Mouse (Mus musculus) limb, embryonic 14.5 days (tissue): Measurements from ENCODE around the gene Rims3. TPM values are rescaled to one million over a fixed set of nuclear protein-coding genes. Genes with fewer than 3 reads are reported as not detected.
A peak's percentile ranks its signal among the peaks of the same experiment; 100 is the strongest.

Experiments used
- ATAC-seq: fragments of 200-750 bp; cut with Nextera tagmentation; 2 replicates; pipeline ENCODE4 v1.8.0; 2017; ENCODE audit warnings: low read depth, moderate number of reproducible peaks, moderate TSS enrichment; ENCODE audit not compliant: low FRiP score
- DNase-seq: peaks from one replicate; pipeline ENCODE4 v3.0.0-alpha.2; 2015; ENCODE audit warnings: low spot score
- H3K27ac ChIP-seq: fragments of 300-500 bp; sonication (generic); replicated peaks from 2 replicates; pipeline ENCODE4 v1.5.1; 2014; ENCODE audit warnings: low read depth, mild to moderate bottlenecking, low read length, moderate library complexity, mixed read lengths
- H3K27me3 ChIP-seq: fragments of 300-500 bp; sonication (generic); 2 replicates; pipeline ENCODE4 v1.6.1; 2014; ENCODE audit warnings: low read length, mixed read lengths; ENCODE audit not compliant: control insufficient read depth, insufficient read depth
- H3K36me3 ChIP-seq: fragments of 300-500 bp; sonication (generic); 2 replicates; pipeline ENCODE4 v1.6.1; 2014; ENCODE audit warnings: mild to moderate bottlenecking, low read length, moderate library complexity, mixed read lengths; ENCODE audit not compliant: control insufficient read depth, insufficient read depth
- H3K4me1 ChIP-seq: fragments of 300-500 bp; sonication (generic); 2 replicates; pipeline ENCODE4 v1.6.1; 2014; ENCODE audit warnings: antibody characterized with exemption, low read length, mixed read lengths; ENCODE audit not compliant: control insufficient read depth, insufficient read depth
- H3K4me2 ChIP-seq: fragments of 300-500 bp; sonication (generic); replicated peaks from 2 replicates; pipeline ENCODE4 v1.6.1; 2014; ENCODE audit warnings: low read depth, mild to moderate bottlenecking, low read length, moderate library complexity; ENCODE audit not compliant: severe bottlenecking
- H3K4me3 ChIP-seq: fragments of 300-500 bp; sonication (generic); replicated peaks from 2 replicates; pipeline ENCODE4 v1.5.1; 2014; ENCODE audit warnings: low read length
- H3K9ac ChIP-seq: fragments of 300-500 bp; sonication (generic); 2 replicates; pipeline ENCODE4 v1.6.1; 2014; ENCODE audit warnings: mild to moderate bottlenecking, low read depth, low read length, moderate library complexity; ENCODE audit not compliant: severe bottlenecking
- H3K9me3 ChIP-seq: fragments of 300-500 bp; sonication (generic); 2 replicates; pipeline ENCODE4 v1.6.1; 2016; ENCODE audit warnings: low read length; ENCODE audit not compliant: control insufficient read depth
- POLR2A ChIP-seq: fragments of 200-500 bp; IDR thresholded peaks from 2 replicates; pipeline ENCODE4 v1.8.0; 2012; ENCODE audit warnings: inconsistent platforms, mild to moderate bottlenecking, moderate library complexity, borderline replicate concordance; ENCODE audit not compliant: insufficient read depth, insufficient read length; ENCODE audit errors: extremely low read depth
- WGBS: fragments of 180-500 bp; shearing (Covaris S2); extraction: QIAGEN DNeasy Blood & Tissue Kit; methylation state at CpG from one replicate; pipeline ENCODE4 v1.1.7; 2014; 5-methylcytosine and 5-hydroxymethylcytosine counted together
- polyA plus RNA-seq, 2 experiments: library from polyadenylated mRNA; depleted of rRNA in 1 of 2; stranded (reverse) in 1 of 2; unstranded in 1 of 2; fragments of >200 nt; fragmentation: Nextera tagmentation in 1 of 2; extraction: Ambion mirVana in 1 of 2; gene quantifications; 2 replicates each; pipeline versions ENCODE4 v1.2.1 to v1.2.3; 2012 to 2014

Gene Rims3
- polyA plus RNA-seq, 2 experiments: 0.55 to 0.75 TPM

DNA sequence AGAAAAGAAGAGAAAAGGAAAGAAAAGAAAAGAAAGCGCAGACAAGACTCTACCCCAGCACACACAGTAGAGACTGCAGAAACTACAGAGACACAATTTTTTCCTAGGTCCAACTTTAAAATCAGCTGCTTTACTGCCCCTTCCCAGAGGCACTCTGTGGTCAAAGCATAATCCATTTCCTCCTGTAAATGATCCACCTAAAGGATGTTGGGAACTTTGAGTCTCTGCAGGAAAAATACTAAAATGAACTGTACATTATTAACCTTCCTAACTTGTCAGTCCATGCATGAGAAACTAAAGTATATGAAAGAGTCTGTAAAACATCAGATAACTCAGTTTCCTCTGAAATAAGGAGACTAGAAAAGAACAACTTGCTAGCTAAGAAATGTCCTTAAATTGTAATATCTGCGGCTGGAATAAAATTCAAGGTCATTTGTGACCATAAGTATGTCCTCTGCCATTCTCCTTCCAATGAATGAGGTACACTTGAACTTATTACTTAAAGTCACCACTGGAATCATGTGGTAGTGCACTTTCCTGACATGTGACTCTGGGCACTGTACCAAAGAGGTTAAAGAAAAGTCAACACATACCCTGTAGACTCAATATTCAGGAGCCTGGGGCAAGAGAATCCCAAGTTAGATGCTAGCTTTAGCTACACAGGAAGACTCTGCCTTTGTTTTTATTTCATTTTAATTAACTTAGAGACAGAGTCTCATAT is 32.3 kb upstream of the Rims3 start:
- Histone ChIP-seq H3K36me3 (no peaks in the 10 kb centered on the region), H3K4me2 (no peak overlapping the region), H3K4me1 (peaks cover 15% of the 10 kb centered on the region), H3K27me3 (no peaks in the 10 kb centered on the region), H3K9me3 (no peaks in the 10 kb centered on the region), H3K9ac (no peak overlapping the region), H3K27ac (no peak overlapping the region), H3K4me3 (no peak overlapping the region)
- WGBS: 95% methylated on average over 2 of the region's 2 CpGs
- no peak for ATAC-seq
- no peak for DNase-seq
- TF ChIP-seq POLR2A: no peak

DNA sequence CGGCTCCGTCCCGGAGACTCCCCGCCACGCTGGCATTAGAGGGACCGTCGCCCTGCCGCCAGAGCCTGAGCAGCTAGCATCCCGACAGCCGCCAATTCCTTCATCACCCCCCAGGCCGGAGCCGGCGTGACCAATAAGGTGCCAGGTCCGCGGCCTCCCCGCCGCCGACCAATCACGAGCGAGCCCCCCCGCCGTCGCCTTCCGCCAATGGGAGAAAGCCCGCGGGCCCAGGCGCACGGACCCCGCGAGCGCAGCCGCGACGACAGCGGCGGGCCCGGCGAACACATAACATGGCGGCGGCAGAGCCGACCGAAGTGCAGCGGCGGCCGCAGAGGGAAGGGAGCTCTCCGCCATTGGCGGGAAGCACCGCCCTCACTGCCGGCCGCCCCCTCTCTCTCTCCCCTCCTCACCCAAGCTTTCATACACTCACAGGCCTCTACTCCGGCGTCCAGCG is 29.5 kb upstream of the Rims3 start:
- Histone ChIP-seq H3K9ac (peak overlapping the region; percentile 99), H3K4me2 (peak overlapping the region; percentile 77), H3K27ac (peak overlapping the region; percentile 100), H3K9me3 (no peaks in the 10 kb centered on the region), H3K36me3 (no peaks in the 10 kb centered on the region), H3K4me3 (peak overlapping the region; percentile 81), H3K27me3 (no peaks in the 10 kb centered on the region), H3K4me1 (peaks cover 15% of the 10 kb centered on the region)
- WGBS: 2% methylated on average over 23 of the region's 53 CpGs
- TF ChIP-seq POLR2A: peak; percentile 93; the same call in 1 of the 2 replicates
- ATAC-seq (peak; percentile 93), DNase-seq (peak; percentile 92)

GRCm38 (mm10) chr4:120825577-120826326 is 28.9 kb upstream of the Rims3 start:
- H3K4me2 ChIP-seq: peak overlapping the region; percentile 77
- peak; percentile 59; the same call in 1 of the 2 replicates for TF ChIP-seq POLR2A
- H3K27ac ChIP-seq: peak overlapping the region; percentile 100
- no peaks in the 10 kb centered on the region for H3K9me3 ChIP-seq
- DNase-seq (peak; percentile 99), ATAC-seq (peak; percentile 95)
- no peaks in the 10 kb centered on the region for H3K27me3 ChIP-seq
- peak overlapping the region; percentile 81 for H3K4me3 ChIP-seq
- H3K4me1 ChIP-seq: peaks cover 15% of the 10 kb centered on the region
- 1% methylated on average over 34 of the region's 55 CpGs for WGBS
- no peaks in the 10 kb centered on the region for H3K36me3 ChIP-seq
- peak overlapping the region; percentile 99 for H3K9ac ChIP-seq

DNA sequence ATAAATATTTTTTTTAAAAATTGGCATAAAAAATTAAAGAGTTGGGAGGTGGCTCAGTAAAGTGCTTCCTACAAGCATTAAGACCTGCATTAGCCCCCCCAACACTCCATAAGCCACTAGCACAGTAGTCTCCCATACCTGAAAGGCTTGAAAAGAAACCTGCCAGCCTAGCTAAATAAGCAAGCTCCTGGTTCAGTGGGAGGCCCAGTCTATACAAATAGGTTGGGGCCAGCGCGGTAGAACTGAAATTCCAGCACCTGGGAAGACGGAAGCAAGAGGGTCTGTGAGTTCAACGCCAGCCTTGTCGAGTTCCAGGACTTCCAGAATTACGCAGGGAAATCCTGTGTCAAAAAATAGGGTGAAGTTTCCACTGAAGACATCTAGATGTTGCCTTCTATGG is 28.2 kb upstream of the Rims3 start:
- Histone ChIP-seq H3K36me3 (no peaks in the 10 kb centered on the region), H3K27ac (peak overlapping the region; percentile 100; the same call in 1 of the 2 replicates), H3K4me3 (peak overlapping the region; percentile 81; the same call in 1 of the 2 replicates), H3K4me2 (peak overlapping the region; percentile 59; the same call in 1 of the 2 replicates), H3K27me3 (no peaks in the 10 kb centered on the region), H3K9ac (peak overlapping the region; percentile 99; the same call in 1 of the 2 replicates), H3K9me3 (no peaks in the 10 kb centered on the region), H3K4me1 (peaks cover 15% of the 10 kb centered on the region)
- DNase-seq (no peak), ATAC-seq (no peak)
- no peak for TF ChIP-seq POLR2A
- 92% methylated on average over 6 of the region's 6 CpGs for WGBS

DNA sequence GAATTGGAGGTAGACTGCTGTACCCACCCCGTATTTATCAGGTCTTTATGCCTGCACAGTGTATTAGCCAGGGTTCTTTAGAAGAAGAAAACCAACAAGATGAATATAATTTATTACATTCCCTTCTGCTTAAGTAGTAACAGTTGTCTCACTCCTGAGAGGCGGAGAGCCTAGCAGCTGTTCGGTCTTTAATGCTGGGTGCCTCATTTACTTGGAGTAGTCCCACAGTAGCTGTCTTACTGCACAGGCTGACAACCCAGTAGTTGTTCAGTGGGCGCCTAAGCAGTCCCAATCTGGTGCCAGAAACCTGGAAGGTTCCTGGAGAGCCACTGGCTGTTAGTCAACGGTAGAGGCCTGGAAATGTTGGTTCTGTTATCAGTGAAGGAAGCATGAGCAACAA is 23.8 kb upstream of the Rims3 start:
- Histone ChIP-seq H3K9me3 (no peaks in the 10 kb centered on the region), H3K4me3 (no peak overlapping the region), H3K4me1 (no peaks in the 10 kb centered on the region), H3K27ac (no peak overlapping the region), H3K36me3 (no peaks in the 10 kb centered on the region), H3K9ac (no peak overlapping the region), H3K27me3 (no peaks in the 10 kb centered on the region), H3K4me2 (no peak overlapping the region)
- ATAC-seq (no peak), DNase-seq (no peak)
- WGBS: 53% methylated on average over 5 of the region's 5 CpGs
- TF ChIP-seq POLR2A: no peak
